Mouse (Mus musculus): Measurements from ENCODE around the gene Nmnat3. TPM values are rescaled to one million over a fixed set of nuclear protein-coding genes. Genes with fewer than 3 reads are reported as not detected.

Gene Nmnat3
- total RNA-seq, 1 experiment: 0.62 TPM

DNA sequence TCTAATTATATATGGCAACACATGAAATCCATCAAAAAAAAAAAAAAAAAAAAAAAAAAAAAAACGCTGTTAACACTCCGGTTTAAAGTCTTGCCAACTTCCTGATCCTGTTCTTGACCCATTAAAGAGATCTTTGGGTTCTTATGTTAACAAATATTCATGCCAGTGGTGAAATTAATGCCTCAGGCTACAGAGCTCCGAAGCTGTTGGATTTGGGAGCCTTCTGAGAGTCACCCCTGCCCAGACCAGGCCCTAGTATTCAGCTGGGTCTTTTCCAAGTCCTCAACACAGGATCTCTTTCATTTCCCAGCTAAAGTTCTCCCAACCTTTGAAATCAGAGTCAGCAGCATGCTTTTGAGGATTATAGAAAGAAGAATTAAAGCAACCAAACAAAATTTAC is 143.3 kb downstream of the Nmnat3 start:
- TF ChIP-seq CHD2 (IDR thresholded peaks at IDR 0.05; ENCODE audit: low read depth, low read length) (no peak), ZNF384 (IDR thresholded peaks at IDR 0.05; ENCODE audit: low read depth, low read length) (no peak), HCFC1 (IDR thresholded peaks at IDR 0.05; ENCODE audit: borderline replicate concordance, insufficient read depth, low read length) (no peak), ZC3H11A (IDR thresholded peaks at IDR 0.05; ENCODE audit: borderline replicate concordance, low read depth, low read length) (no peak), MAFK (IDR thresholded peaks at IDR 0.05; ENCODE audit: insufficient read depth, low read depth, low read length) (no peak)
- H3K9me3 ChIP-seq (ENCODE audit: control insufficient read depth, insufficient read depth, low read depth, low read length): no peaks in the 10 kb centered on the region
- no peak overlapping the region for H3K27ac ChIP-seq (ENCODE audit: insufficient read depth, low read depth, low read length, poor library complexity, severe bottlenecking)
- H3K4me3 ChIP-seq (ENCODE audit: insufficient read depth in 1 of 2, low read depth in 1 of 2, low read length in 2 of 2, poor library complexity in 1 of 2, severe bottlenecking in 1 of 2): no peak overlapping the region
- in situ Hi-C loops (cut with MboI; ENCODE audit: low sequenced_read_pairs in 2 of 2, unreplicated experiment in 2 of 2): no loop called here
- no peak overlapping the region for H3K9ac ChIP-seq (ENCODE audit: insufficient read depth, low read depth, low read length, poor library complexity, severe bottlenecking)
- H3K36me3 ChIP-seq (ENCODE audit: control insufficient read depth, insufficient read depth, low read length, poor library complexity, severe bottlenecking): no peaks in the 10 kb centered on the region
- DNase-seq (ENCODE audit: low read depth, low spot score): no peak
- peaks cover 1 to 21% of the 10 kb centered on the region in 2 experiments; a peak in 2 of 4 replicates for H3K4me1 ChIP-seq (ENCODE audit: control insufficient read depth in 2 of 2, insufficient read depth in 2 of 2, low read length in 2 of 2, poor library complexity in 1 of 2)

DNA sequence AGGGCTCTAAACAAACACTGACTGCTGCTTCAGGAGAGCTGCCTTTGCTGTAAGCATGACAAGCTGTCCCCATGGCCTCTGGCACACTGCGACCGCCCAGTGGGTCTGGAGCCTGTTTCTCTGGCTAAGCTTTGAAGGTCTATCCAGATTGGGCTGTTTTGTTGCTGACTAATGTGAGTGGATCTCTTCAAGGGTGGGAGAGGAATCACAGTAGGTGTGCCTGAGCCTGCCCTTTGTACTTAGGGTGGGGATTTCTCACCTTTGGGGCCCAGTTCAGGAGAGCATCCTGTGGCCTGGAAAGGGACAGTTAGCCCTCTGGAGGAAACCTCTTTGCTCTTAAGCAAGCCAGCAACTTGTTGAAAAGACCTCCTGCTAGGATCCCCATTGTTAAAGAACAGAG is 145.8 kb downstream of the Nmnat3 start:
- in situ Hi-C loops (cut with MboI; ENCODE audit: low sequenced_read_pairs in 2 of 2, unreplicated experiment in 2 of 2): no loop called here
- no peaks in the 10 kb centered on the region for H3K36me3 ChIP-seq (ENCODE audit: control insufficient read depth, insufficient read depth, low read length, poor library complexity, severe bottlenecking)
- H3K4me1 ChIP-seq (ENCODE audit: control insufficient read depth in 2 of 2, insufficient read depth in 2 of 2, low read length in 2 of 2, poor library complexity in 1 of 2): peaks cover 0 to 16% of the 10 kb centered on the region in 2 experiments; a peak in 2 of 4 replicates
- H3K9me3 ChIP-seq (ENCODE audit: control insufficient read depth, insufficient read depth, low read depth, low read length): no peaks in the 10 kb centered on the region
- DNase-seq (ENCODE audit: low read depth, low spot score): peak; percentile 60
- H3K4me3 ChIP-seq (ENCODE audit: insufficient read depth in 1 of 2, low read depth in 1 of 2, low read length in 2 of 2, poor library complexity in 1 of 2, severe bottlenecking in 1 of 2): no peak overlapping the region
- no peak for TF ChIP-seq MAFK (IDR thresholded peaks at IDR 0.05; ENCODE audit: insufficient read depth, low read depth, low read length)
- TF ChIP-seq ZNF384 (IDR thresholded peaks at IDR 0.05; ENCODE audit: low read depth, low read length): no peak
- no peak for TF ChIP-seq CHD2 (IDR thresholded peaks at IDR 0.05; ENCODE audit: low read depth, low read length)
- no peak for TF ChIP-seq ZC3H11A (IDR thresholded peaks at IDR 0.05; ENCODE audit: borderline replicate concordance, low read depth, low read length)
- TF ChIP-seq HCFC1 (IDR thresholded peaks at IDR 0.05; ENCODE audit: borderline replicate concordance, insufficient read depth, low read length): no peak
- no peak overlapping the region for H3K27ac ChIP-seq (ENCODE audit: insufficient read depth, low read depth, low read length, poor library complexity, severe bottlenecking)
- no peak overlapping the region for H3K9ac ChIP-seq (ENCODE audit: insufficient read depth, low read depth, low read length, poor library complexity, severe bottlenecking)

DNA sequence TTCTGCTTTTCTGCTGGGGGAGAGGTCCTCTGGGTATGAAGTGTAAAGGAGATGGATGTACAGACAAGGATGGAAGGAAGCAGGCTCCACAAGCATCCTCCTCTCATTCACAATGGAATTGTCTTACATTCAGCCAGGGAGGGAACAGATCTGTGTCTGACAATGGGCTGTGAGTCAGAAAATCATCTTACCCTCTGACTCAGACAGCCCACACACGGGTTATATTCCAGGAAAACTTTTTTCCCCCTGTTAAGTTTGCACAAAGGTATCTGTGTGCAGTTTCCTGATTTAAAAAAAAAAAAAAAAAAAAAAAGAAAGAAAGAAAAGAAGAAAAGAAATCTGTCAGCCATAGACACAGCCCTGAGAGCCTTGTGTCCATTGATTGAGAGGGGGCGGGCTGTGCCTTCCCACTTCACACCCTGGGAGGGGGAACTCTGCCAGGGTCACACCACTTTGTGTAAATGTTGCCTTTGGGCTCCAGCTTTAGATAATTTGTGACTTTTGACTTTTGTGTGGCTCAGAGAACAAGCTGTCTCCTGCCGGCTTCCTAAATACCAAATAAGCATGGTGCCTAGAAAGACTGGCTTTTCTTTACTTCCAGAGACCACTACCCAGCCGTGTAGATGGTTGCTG is 146.8 kb downstream of the Nmnat3 start:
- H3K4me3 ChIP-seq (ENCODE audit: insufficient read depth in 1 of 2, low read depth in 1 of 2, low read length in 2 of 2, poor library complexity in 1 of 2, severe bottlenecking in 1 of 2): no peak overlapping the region
- no peaks in the 10 kb centered on the region for H3K36me3 ChIP-seq (ENCODE audit: control insufficient read depth, insufficient read depth, low read length, poor library complexity, severe bottlenecking)
- H3K4me1 ChIP-seq (ENCODE audit: control insufficient read depth in 2 of 2, insufficient read depth in 2 of 2, low read length in 2 of 2, poor library complexity in 1 of 2): peaks cover 0 to 11% of the 10 kb centered on the region in 2 experiments; a peak in 1 of 4 replicates
- TF ChIP-seq HCFC1 (IDR thresholded peaks at IDR 0.05; ENCODE audit: borderline replicate concordance, insufficient read depth, low read length): no peak
- TF ChIP-seq MAFK (IDR thresholded peaks at IDR 0.05; ENCODE audit: insufficient read depth, low read depth, low read length): no peak
- TF ChIP-seq CHD2 (IDR thresholded peaks at IDR 0.05; ENCODE audit: low read depth, low read length): no peak
- no peak for TF ChIP-seq ZNF384 (IDR thresholded peaks at IDR 0.05; ENCODE audit: low read depth, low read length)
- TF ChIP-seq ZC3H11A (IDR thresholded peaks at IDR 0.05; ENCODE audit: borderline replicate concordance, low read depth, low read length): no peak
- no peak overlapping the region for H3K27ac ChIP-seq (ENCODE audit: insufficient read depth, low read depth, low read length, poor library complexity, severe bottlenecking)
- H3K9me3 ChIP-seq (ENCODE audit: control insufficient read depth, insufficient read depth, low read depth, low read length): no peaks in the 10 kb centered on the region
- DNase-seq (ENCODE audit: low read depth, low spot score): no peak
- H3K9ac ChIP-seq (ENCODE audit: insufficient read depth, low read depth, low read length, poor library complexity, severe bottlenecking): no peak overlapping the region
- in situ Hi-C loops (cut with MboI; ENCODE audit: low sequenced_read_pairs in 2 of 2, unreplicated experiment in 2 of 2): no loop called here

DNA sequence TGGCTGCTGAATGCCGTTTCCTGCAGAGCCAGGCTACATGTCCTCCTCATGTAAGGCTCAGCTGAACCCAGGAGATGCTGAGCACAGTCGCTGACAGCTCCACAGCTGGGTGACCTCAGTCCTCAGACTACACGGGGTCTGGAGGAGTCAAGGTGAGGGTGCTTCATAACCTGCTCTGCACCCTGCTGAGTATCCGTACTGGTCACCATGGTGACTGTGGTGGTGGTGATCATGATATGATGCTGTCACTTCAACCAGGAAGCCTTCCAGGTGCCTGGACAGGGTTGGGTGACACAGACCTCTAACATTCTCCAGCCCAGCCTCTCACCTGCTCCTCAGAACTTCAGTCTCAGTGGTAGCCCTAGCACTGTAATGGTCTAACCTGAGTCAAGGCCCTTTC is 150.6 kb downstream of the Nmnat3 start:
- Histone ChIP-seq H3K27ac (ENCODE audit: insufficient read depth, low read depth, low read length, poor library complexity, severe bottlenecking) (no peak overlapping the region), H3K4me1 (ENCODE audit: control insufficient read depth in 2 of 2, insufficient read depth in 2 of 2, low read length in 2 of 2, poor library complexity in 1 of 2) (peaks cover 0 to 3% of the 10 kb centered on the region in 2 experiments; a peak in 1 of 4 replicates), H3K4me3 (ENCODE audit: insufficient read depth in 1 of 2, low read depth in 1 of 2, low read length in 2 of 2, poor library complexity in 1 of 2, severe bottlenecking in 1 of 2) (no peak overlapping the region), H3K9ac (ENCODE audit: insufficient read depth, low read depth, low read length, poor library complexity, severe bottlenecking) (no peak overlapping the region), H3K9me3 (ENCODE audit: control insufficient read depth, insufficient read depth, low read depth, low read length) (no peaks in the 10 kb centered on the region), H3K36me3 (ENCODE audit: control insufficient read depth, insufficient read depth, low read length, poor library complexity, severe bottlenecking) (no peaks in the 10 kb centered on the region)
- TF ChIP-seq ZNF384 (IDR thresholded peaks at IDR 0.05; ENCODE audit: low read depth, low read length): no peak
- no peak for TF ChIP-seq ZC3H11A (IDR thresholded peaks at IDR 0.05; ENCODE audit: borderline replicate concordance, low read depth, low read length)
- no peak for TF ChIP-seq MAFK (IDR thresholded peaks at IDR 0.05; ENCODE audit: insufficient read depth, low read depth, low read length)
- TF ChIP-seq HCFC1 (IDR thresholded peaks at IDR 0.05; ENCODE audit: borderline replicate concordance, insufficient read depth, low read length): no peak
- TF ChIP-seq CHD2 (IDR thresholded peaks at IDR 0.05; ENCODE audit: low read depth, low read length): no peak
- DNase-seq (ENCODE audit: low read depth, low spot score): no peak
- in situ Hi-C loops (cut with MboI; ENCODE audit: low sequenced_read_pairs in 2 of 2, unreplicated experiment in 2 of 2): no loop called here
